9 mouse cellular contexts compared by ENCODE assay signal in the genomic region with DNA sequence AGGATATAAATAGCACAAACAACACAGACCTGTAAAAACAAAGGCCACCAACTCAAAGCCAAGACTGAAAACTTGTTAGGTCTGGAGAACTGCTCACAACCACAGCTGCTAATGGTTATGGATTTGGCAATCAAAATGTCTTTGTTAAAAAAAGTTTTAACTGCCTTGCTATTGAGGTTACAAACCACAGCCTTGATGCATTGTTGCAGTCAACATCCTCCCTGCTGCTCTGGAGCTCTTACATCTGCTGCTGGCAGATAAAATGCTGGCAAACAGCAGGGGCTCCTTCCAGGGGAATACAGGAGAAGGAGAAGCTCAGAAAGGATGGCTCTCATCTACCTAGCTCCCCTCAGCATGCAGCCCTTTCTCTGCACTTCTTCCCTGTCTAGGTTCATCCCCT. TPM values are rescaled to one million over a fixed set of nuclear protein-coding genes. Genes with fewer than 3 reads are reported as not detected.
DNase-seq lines count a peak whose midpoint lies in the region; ATAC-seq and TF ChIP-seq lines count a peak whose summit lies in the region.
"Had no signal": no experiment of that assay in that cellular context is flagged by ENCODE, and none has a peak within 500 bp of the region (broad histone marks: within the 10 kb centered on the region; RNA-seq: fewer than 3 reads in every experiment).

No protein-coding gene starts in this region.

- H3K27ac ChIP-seq in forebrain, embryonic 14.5 days (ENCODE audit: low read depth, low read length) = no peak overlapping the region
- no peak overlapping the region for H3K27ac ChIP-seq in forebrain, embryonic 13.5 days
- H3K27ac ChIP-seq in MEL (ENCODE audit: control insufficient read depth, low read depth, low read length) = peak overlapping the region; percentile 42
- H3K27ac ChIP-seq: midbrain, embryonic 12.5 days had no signal

- no peak; the same call in 1 of the 2 replicates for TF ChIP-seq RAD21 in MEL (IDR thresholded peaks at IDR 0.05; ENCODE audit: low read depth, low read length)

- TF ChIP-seq CTCF in MEL (IDR thresholded peaks at IDR 0.05 in 2 of 3, conservative IDR thresholded peaks at IDR 0.05 in 1 of 3; ENCODE audit: control insufficient read depth in 1 of 3, insufficient read depth in 1 of 3, low read depth in 2 of 3, low read length in 3 of 3, poor library complexity in 1 of 3, severe bottlenecking in 1 of 3) = no peak

- no peaks in the 10 kb centered on the region for H3K27me3 ChIP-seq in forebrain, embryonic 14.5 days (replicated peaks; ENCODE audit: control insufficient read depth, insufficient read depth, low read length)
- no peaks in the 10 kb centered on the region for H3K27me3 ChIP-seq in forebrain, embryonic 13.5 days
- no peaks in the 10 kb centered on the region for H3K27me3 ChIP-seq in MEL (ENCODE audit: control insufficient read depth in 1 of 2, insufficient read depth in 2 of 2, low read length in 2 of 2)
- H3K27me3 ChIP-seq: midbrain, embryonic 12.5 days had no signal

- TF ChIP-seq EP300 in MEL (IDR thresholded peaks at IDR 0.05; ENCODE audit: low read depth in 1 of 2, low read length in 2 of 2) = peak; percentile 90 to 91

- H3K9me3 ChIP-seq in forebrain, embryonic 14.5 days (replicated peaks; ENCODE audit: control insufficient read depth, low read length) = no peaks in the 10 kb centered on the region
- no peaks in the 10 kb centered on the region for H3K9me3 ChIP-seq in forebrain, embryonic 13.5 days (replicated peaks)
- no peaks in the 10 kb centered on the region for H3K9me3 ChIP-seq in MEL (replicated peaks; ENCODE audit: insufficient read depth, low read length)
- H3K9me3 ChIP-seq: midbrain, embryonic 12.5 days had no signal

- no peak overlapping the region for H3K9ac ChIP-seq in forebrain, embryonic 14.5 days (ENCODE audit: low read length)
- H3K9ac ChIP-seq in forebrain, embryonic 13.5 days = no peak overlapping the region
- no peak overlapping the region for H3K9ac ChIP-seq in MEL (ENCODE audit: control insufficient read depth, low read depth, low read length, poor library complexity, severe bottlenecking)
- H3K9ac ChIP-seq: midbrain, embryonic 12.5 days had no signal

- no peak for TF ChIP-seq POLR2A in MEL (IDR thresholded peaks at IDR 0.05; ENCODE audit: control insufficient read depth in 1 of 2, insufficient read depth in 1 of 2, low read depth in 1 of 2, low read length in 2 of 2, poor library complexity in 1 of 2)

- no peak for ATAC-seq in forebrain, embryonic 14.5 days
- no peak for ATAC-seq in forebrain, embryonic 13.5 days

- no peaks in the 10 kb centered on the region for H3K79me2 ChIP-seq in MEL (ENCODE audit: control insufficient read depth, insufficient read depth, low read length, poor library complexity)

- H3K36me3 ChIP-seq in forebrain, embryonic 14.5 days (ENCODE audit: control insufficient read depth, insufficient read depth, low read length) = peaks cover 4% of the 10 kb centered on the region; the same call in 1 of the 2 replicates
- H3K36me3 ChIP-seq in forebrain, embryonic 13.5 days (ENCODE audit: poor library complexity, severe bottlenecking) = peaks cover 4% of the 10 kb centered on the region; the same call in 1 of the 2 replicates
- H3K36me3 ChIP-seq in MEL (ENCODE audit: control insufficient read depth in 1 of 2, insufficient read depth in 2 of 2, low read length in 2 of 2) = peaks cover 0 to 35% of the 10 kb centered on the region in 2 experiments; a peak in 2 of 4 replicates

- no peak overlapping the region for H3K4me3 ChIP-seq in forebrain, embryonic 14.5 days (ENCODE audit: low read depth, low read length)
- no peak overlapping the region for H3K4me3 ChIP-seq in forebrain, embryonic 13.5 days
- H3K4me3 ChIP-seq in MEL (ENCODE audit: control insufficient read depth in 1 of 2, insufficient read depth in 1 of 2, low read depth in 2 of 2, low read length in 2 of 2) = no peak overlapping the region
- H3K4me3 ChIP-seq: midbrain, embryonic 12.5 days had no signal

- intact Hi-C loops in heart, postnatal 14 days (cut with DNase I) = loop anchor here (5.0 kb wide), 1 partner anchor 151 kb away; no protein-coding TSS in a partner anchor

- peaks cover 12% of the 10 kb centered on the region for H3K4me1 ChIP-seq in forebrain, embryonic 14.5 days (ENCODE audit: control insufficient read depth, insufficient read depth, low read length)
- H3K4me1 ChIP-seq in forebrain, embryonic 13.5 days = peaks cover 30% of the 10 kb centered on the region
- peaks cover 15 to 25% of the 10 kb centered on the region in 2 experiments for H3K4me1 ChIP-seq in MEL (ENCODE audit: control insufficient read depth in 1 of 2, insufficient read depth in 2 of 2, low read length in 2 of 2)

- no peak overlapping the region for H3K4me2 ChIP-seq in forebrain, embryonic 14.5 days (ENCODE audit: low read length)
- H3K4me2 ChIP-seq in forebrain, embryonic 13.5 days = no peak overlapping the region
- H3K4me2 ChIP-seq: midbrain, embryonic 12.5 days had no signal

- peak; percentile 34 for DNase-seq in forebrain, embryonic 14.5 days (ENCODE audit: low spot score)
- peak; percentile 54 to 63 for DNase-seq in kidney, postnatal 4 days
- no peak for DNase-seq in kidney, adult 9 months
- DNase-seq in MEL (ENCODE audit: low read depth, low spot score) = peak; percentile 83
- DNase-seq in heart, postnatal 14 days = peak; percentile 30 to 50
- no peak for DNase-seq in adrenal gland, postnatal 25 days
- DNase-seq in adrenal gland, postnatal 36 days = no peak

TF ChIP-seq in MEL, 35 proteins besides CTCF, POLR2A, EP300 and RAD21:
- peak; percentile 79 for TF ChIP-seq ETS1 (IDR thresholded peaks at IDR 0.05; ENCODE audit: low read depth, low read length)
- TF ChIP-seq ZNF384 (IDR thresholded peaks at IDR 0.05; ENCODE audit: low read depth, low read length) = peak; percentile 84
- no peak for TF ChIP-seq ZC3H11A (IDR thresholded peaks at IDR 0.05; ENCODE audit: low read depth, low read length)
- peak; percentile 93 for TF ChIP-seq TAL1 (IDR thresholded peaks at IDR 0.05; ENCODE audit: low read length)
- TF ChIP-seq BHLHE40 (IDR thresholded peaks at IDR 0.05; ENCODE audit: borderline replicate concordance, low read depth, low read length) = no peak
- TF ChIP-seq RCOR1 (IDR thresholded peaks at IDR 0.05; ENCODE audit: low read depth, low read length) = peak; percentile 89
- TF ChIP-seq GATA1 (IDR thresholded peaks at IDR 0.05; ENCODE audit: low read depth, low read length) = peak; percentile 76
- no peak for TF ChIP-seq POLR2AphosphoS5 (IDR thresholded peaks at IDR 0.05; ENCODE audit: borderline replicate concordance, low read depth, low read length)
- peak; percentile 42; the same call in 1 of the 2 replicates for TF ChIP-seq TBP (IDR thresholded peaks at IDR 0.05; ENCODE audit: low read depth, low read length)
- TF ChIP-seq SMC3 (IDR thresholded peaks at IDR 0.05; ENCODE audit: low read depth, low read length) = peak; percentile 29; the same call in 1 of the 2 replicates
- TF ChIP-seq CHD2 (IDR thresholded peaks at IDR 0.05; ENCODE audit: low read length) = no peak
- TF ChIP-seq MYB (IDR thresholded peaks at IDR 0.05; ENCODE audit: low read depth, low read length) = peak; percentile 78; the same call in 1 of the 2 replicates
- TF ChIP-seq TCF12 (IDR thresholded peaks at IDR 0.05; ENCODE audit: low read depth, low read length) = peak; percentile 93
TF ChIP-seq in MEL: peak in this region for 9.

RNA-seq across cellular contexts. Expression of a gene that starts 20.8 kb away (rescaled TPM):
- 7.4 and 8.8 TPM in 2 replicates for polyA plus RNA-seq in forebrain, embryonic 14.5 days (2014; fragmentation: Nextera tagmentation; extraction: Ambion mirVana)
- 9.4 and 9.6 TPM in 2 replicates for polyA plus RNA-seq in forebrain, embryonic 13.5 days (2015; fragmentation: Nextera tagmentation; extraction: Ambion mirVana)
- 2.9 and 3.6 TPM in 2 replicates for total RNA-seq in MEL (2012; rRNA removed)
- polyA plus RNA-seq in MEL (2012; ENCODE audit: insufficient read depth in 1 of 2, insufficient read length in 2 of 2, low read depth in 1 of 2, low replicate concordance in 2 of 2, missing spikeins in 1 of 2) = 10 to 100 TPM in 1 of 2 experiments, not detected in 1; 26.5 TPM
- total RNA-seq in heart, postnatal 14 days (2021) = 10 to 100 TPM; 27.5 to 28.3 TPM
- 35.1 and 35.7 TPM in 2 replicates for total RNA-seq in adrenal gland, postnatal 25 days (2021)
- 10 to 100 TPM; 25.1 to 31.1 TPM for total RNA-seq in adrenal gland, postnatal 36 days (2021)

RNA-seq across cellular contexts. Expression of a gene that starts 41.9 kb away (rescaled TPM):
- polyA plus RNA-seq in forebrain, embryonic 14.5 days (2014; fragmentation: Nextera tagmentation; extraction: Ambion mirVana) = 57.3 and 59.0 TPM in 2 replicates
- 166 and 189 TPM in 2 replicates for polyA plus RNA-seq in forebrain, embryonic 13.5 days (2015; fragmentation: Nextera tagmentation; extraction: Ambion mirVana)
- 67.1 and 79.2 TPM in 2 replicates for total RNA-seq in MEL (2012; rRNA removed)
- 10 to 100 TPM in 1 of 2 experiments, not detected in 1; 99.0 TPM for polyA plus RNA-seq in MEL (2012; ENCODE audit: insufficient read depth in 1 of 2, insufficient read length in 2 of 2, low read depth in 1 of 2, low replicate concordance in 2 of 2, missing spikeins in 1 of 2)
- 1 to 10 TPM; 3.8 to 8.1 TPM for total RNA-seq in heart, postnatal 14 days (2021)
- total RNA-seq in adrenal gland, postnatal 25 days (2021) = 9.4 and 9.8 TPM in 2 replicates
- 1 to 10 TPM; 3.3 to 4.4 TPM for total RNA-seq in adrenal gland, postnatal 36 days (2021)

Comparison
In these comparisons a context has a peak if more than half of its experiments do, and no peak if none do; other contexts are left out.
1. DNase-seq: peak in forebrain, embryonic 14.5 days (single experiment), kidney, postnatal 4 days (2 of 2), MEL (single experiment) and heart, postnatal 14 days (2 of 2); none in kidney, adult 9 months (single experiment), adrenal gland, postnatal 25 days (single experiment) and adrenal gland, postnatal 36 days (0 of 2).